Mouse (Mus musculus) liver, embryonic 11.5 days (tissue): ENCODE results near the gene Ogfrl1. TPM values are rescaled to one million over a fixed set of nuclear protein-coding genes. Genes with fewer than 3 reads are reported as not detected.
A peak's percentile ranks its signal among the peaks of the same experiment; 100 is the strongest.
"Not testable (repeated sequence)": the region's sequence is repeated elsewhere in the genome, so short reads cannot be mapped to it uniquely, and the experiment has no call there.

Experiments
- ATAC-seq: fragments of 200-750 bp; cut with Nextera tagmentation; replicated peaks from 2 replicates; pipeline ENCODE4 v1.8.0; 2017; ENCODE audit warnings: moderate number of reproducible peaks, mild to moderate bottlenecking, moderate TSS enrichment, moderate library complexity; ENCODE audit not compliant: low FRiP score
- DNase-seq: peaks from one replicate; pipeline ENCODE4 v3.0.0-alpha.2; 2017; ENCODE audit warnings: low spot score
- H3K27ac ChIP-seq: fragments of 300-500 bp; sonication (generic); 2 replicates; pipeline ENCODE4 v1.5.1; 2014; ENCODE audit warnings: mild to moderate bottlenecking, low read depth, low read length, control low read depth
- H3K27me3 ChIP-seq: fragments of 300-500 bp; sonication (generic); replicated peaks from 2 replicates; pipeline ENCODE4 v1.6.1; 2014; ENCODE audit warnings: low read length, mixed read lengths; ENCODE audit not compliant: control insufficient read depth, insufficient read depth
- H3K36me3 ChIP-seq: fragments of 300-500 bp; sonication (generic); 2 replicates; pipeline ENCODE4 v1.6.1; 2014; ENCODE audit warnings: mild to moderate bottlenecking, low read length, moderate library complexity, mixed read lengths; ENCODE audit not compliant: control insufficient read depth, insufficient read depth
- H3K4me1 ChIP-seq: fragments of 300-500 bp; sonication (generic); replicated peaks from 2 replicates; pipeline ENCODE4 v1.6.1; 2014; ENCODE audit warnings: low read length, mixed read lengths; ENCODE audit not compliant: control insufficient read depth, insufficient read depth
- H3K4me2 ChIP-seq: fragments of 300-500 bp; sonication (generic); 2 replicates; pipeline ENCODE4 v1.6.1; 2014; ENCODE audit warnings: mild to moderate bottlenecking, control low read depth, moderate library complexity
- H3K4me3 ChIP-seq: fragments of 300-500 bp; sonication (generic); 2 replicates; pipeline ENCODE4 v1.5.1; 2014; ENCODE audit warnings: low read depth, low read length, control low read depth
- H3K9ac ChIP-seq: fragments of 300-500 bp; sonication (generic); 2 replicates; pipeline ENCODE4 v1.6.1; 2014; ENCODE audit warnings: low read depth, low read length, control low read depth
- H3K9me3 ChIP-seq: fragments of 300-500 bp; sonication (generic); 2 replicates; pipeline ENCODE4 v1.6.1; 2016; ENCODE audit warnings: low read length, inconsistent platforms, mixed read lengths; ENCODE audit not compliant: control insufficient read depth
- WGBS: fragments of 180-500 bp; shearing (Covaris S2); extraction: QIAGEN DNeasy Blood & Tissue Kit; methylation state at CpG from one replicate; pipeline ENCODE4 v1.1.7; 2014; 5-methylcytosine and 5-hydroxymethylcytosine counted together
- polyA plus RNA-seq: library from polyadenylated mRNA; unstranded; fragments of >200 nt; fragmentation: Nextera tagmentation; extraction: Ambion mirVana; gene quantifications from 2 replicates; pipeline ENCODE4 v1.2.1, GENCODE M21; 2014

Gene Ogfrl1
- polyA plus RNA-seq, 1 experiment from 2014 or later = 24.2 TPM

DNA sequence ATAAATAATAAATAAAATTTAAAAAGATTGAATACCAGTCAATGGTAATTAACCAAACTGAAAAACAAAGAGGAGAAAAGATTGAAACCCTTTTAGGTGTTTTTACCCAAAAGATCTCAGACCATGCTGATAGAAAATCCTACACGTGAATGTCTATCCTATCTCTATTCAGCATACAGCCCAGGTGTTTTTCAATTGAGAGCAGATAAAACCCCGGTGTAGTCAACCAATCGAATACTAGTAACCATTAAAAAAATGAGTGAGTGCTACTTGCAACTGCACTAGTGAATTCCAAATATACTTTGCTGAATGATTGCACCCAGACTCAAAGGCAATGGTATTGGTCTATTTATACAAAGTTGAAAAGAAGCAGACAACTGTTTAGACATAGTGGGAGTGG lies 4.8 kb upstream of the Ogfrl1 start:
- no peak overlapping the region for H3K27ac ChIP-seq
- H3K4me2 ChIP-seq = no peak overlapping the region
- no peaks in the 10 kb centered on the region for H3K27me3 ChIP-seq
- H3K4me3 ChIP-seq = no peak overlapping the region
- H3K9me3 ChIP-seq = no peaks in the 10 kb centered on the region
- H3K9ac ChIP-seq = no peak overlapping the region
- WGBS = 65% methylated on average over 3 of the region's 3 CpGs
- DNase-seq (no peak), ATAC-seq (peak; percentile 75)
- H3K4me1 ChIP-seq = 0 out of 2 replicates have a peak, but pooled peaks cover 3% of the 10 kb centered on the region
- H3K36me3 ChIP-seq = no peaks in the 10 kb centered on the region

DNA sequence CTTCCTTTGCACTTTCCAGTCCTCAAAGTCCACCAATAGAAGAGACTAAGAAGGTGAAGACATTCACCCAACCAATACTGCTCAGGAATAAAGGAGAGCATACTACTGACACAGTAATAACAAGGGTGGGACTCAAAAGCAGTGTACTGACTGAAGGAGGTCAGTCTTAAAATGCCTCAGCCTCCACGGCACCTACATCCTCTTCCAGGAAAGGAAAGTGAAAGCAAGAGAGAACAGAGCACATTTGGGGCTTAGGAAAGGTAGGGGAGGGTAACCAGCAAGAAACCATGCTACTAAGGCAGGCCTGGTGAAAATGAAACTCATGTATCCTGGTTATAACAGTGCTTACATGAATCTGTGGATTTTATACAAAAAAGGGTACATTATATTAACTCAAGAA lies 2.0 kb upstream of the Ogfrl1 start:
- Histone ChIP-seq H3K36me3 (no peaks in the 10 kb centered on the region), H3K9ac (no peak overlapping the region), H3K9me3 (no peaks in the 10 kb centered on the region), H3K4me3 (no peak overlapping the region), H3K27ac (no peak overlapping the region), H3K4me1 (0 out of 2 replicates have a peak, but pooled peaks cover 3% of the 10 kb centered on the region), H3K27me3 (no peaks in the 10 kb centered on the region), H3K4me2 (no peak overlapping the region)
- WGBS = 36% methylated on average over 1 of the region's 1 CpGs
- no peak for DNase-seq
- no peak; the same call in 1 of the 2 replicates for ATAC-seq

DNA sequence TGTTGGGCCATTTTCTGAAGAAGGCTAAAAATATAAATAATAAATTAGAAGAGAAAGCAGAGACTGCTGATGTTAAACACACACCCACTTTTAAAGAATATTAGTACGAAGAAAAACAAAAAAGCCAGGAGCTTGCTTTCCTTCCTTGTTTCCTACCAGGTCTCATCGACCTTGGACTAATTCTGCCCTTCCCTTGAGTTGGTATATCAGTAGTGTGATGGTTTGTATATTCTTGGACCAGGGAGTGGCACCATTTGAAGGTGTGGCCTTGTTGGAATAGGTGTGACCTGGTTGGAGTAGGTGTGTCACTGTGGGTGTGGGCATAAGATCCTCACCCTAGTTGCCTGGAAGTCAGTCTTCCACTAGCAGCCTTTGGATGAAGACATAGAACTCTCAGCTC lies 3.2 kb downstream of the Ogfrl1 start:
- not testable (repeated sequence) for H3K27me3 ChIP-seq, H3K36me3 ChIP-seq, ATAC-seq, DNase-seq, H3K4me1 ChIP-seq, H3K9ac ChIP-seq, H3K9me3 ChIP-seq, H3K4me2 ChIP-seq, H3K4me3 ChIP-seq, H3K27ac ChIP-seq
- WGBS = 73% methylated on average over 2 of the region's 2 CpGs

DNA sequence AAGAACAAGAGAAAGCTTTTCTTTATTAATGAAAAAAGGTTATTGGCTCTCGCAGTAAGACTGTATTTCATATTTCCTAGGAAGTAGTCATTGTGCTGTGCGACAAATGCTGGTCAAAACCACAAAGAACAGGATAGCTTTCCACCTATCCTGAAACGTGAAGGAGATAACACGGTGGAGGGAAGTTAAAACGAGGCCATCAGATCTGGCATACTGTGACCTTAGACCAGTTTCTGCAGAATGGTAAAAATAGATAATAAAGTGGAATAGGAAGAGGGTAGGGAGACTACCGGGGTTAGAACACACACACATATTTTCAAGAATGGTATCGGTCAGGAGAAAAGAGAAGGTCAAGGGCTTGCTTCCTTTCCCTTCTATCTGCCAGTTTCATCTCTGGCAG lies 5.8 kb downstream of the Ogfrl1 start:
- H3K36me3 ChIP-seq = no peaks in the 10 kb centered on the region
- H3K27ac ChIP-seq = no peak overlapping the region
- H3K9ac ChIP-seq = no peak overlapping the region
- ATAC-seq (no peak), DNase-seq (no peak)
- no peaks in the 10 kb centered on the region for H3K9me3 ChIP-seq
- 0 out of 2 replicates have a peak, but pooled peaks cover 3% of the 10 kb centered on the region for H3K4me1 ChIP-seq
- no peaks in the 10 kb centered on the region for H3K27me3 ChIP-seq
- WGBS = 49% methylated on average over 7 of the region's 7 CpGs
- H3K4me3 ChIP-seq = no peak overlapping the region
- no peak overlapping the region for H3K4me2 ChIP-seq

GRCm38 (mm10) chr1:23384326-23384725 lies 13.2 kb downstream of the Ogfrl1 start:
- H3K27me3 ChIP-seq = no peaks in the 10 kb centered on the region
- no peak overlapping the region for H3K4me2 ChIP-seq
- H3K27ac ChIP-seq = no peak overlapping the region
- DNase-seq (no peak), ATAC-seq (no peak)
- WGBS = 68% methylated on average over 6 of the region's 6 CpGs
- H3K4me1 ChIP-seq = peaks cover 26% of the 10 kb centered on the region
- H3K9ac ChIP-seq = no peak overlapping the region
- no peaks in the 10 kb centered on the region for H3K9me3 ChIP-seq
- H3K36me3 ChIP-seq = no peaks in the 10 kb centered on the region; the same call in 1 of the 2 replicates
- H3K4me3 ChIP-seq = no peak overlapping the region

GRCm38 (mm10) chr1:23382806-23383653 lies 14.5 kb downstream of the Ogfrl1 start:
- H3K9ac ChIP-seq = peak overlapping the region; percentile 92
- H3K36me3 ChIP-seq = no peaks in the 10 kb centered on the region; the same call in 1 of the 2 replicates
- H3K27me3 ChIP-seq = no peaks in the 10 kb centered on the region
- H3K4me1 ChIP-seq = peaks cover 30% of the 10 kb centered on the region
- peak overlapping the region; percentile 95 for H3K4me2 ChIP-seq
- ATAC-seq = peak; percentile 96
- WGBS = under 1% methylated on average over 66 of the region's 93 CpGs
- H3K9me3 ChIP-seq = no peaks in the 10 kb centered on the region
- H3K4me3 ChIP-seq = peak overlapping the region; percentile 72
- peak overlapping the region; percentile 82 for H3K27ac ChIP-seq
- peak; percentile 99 for DNase-seq

- H3K27me3 ChIP-seq = no peaks in the 10 kb centered on the region
- H3K9me3 ChIP-seq = no peaks in the 10 kb centered on the region
- peaks cover 34% of the 10 kb centered on the region for H3K4me1 ChIP-seq
- peak overlapping the region; percentile 95 for H3K4me2 ChIP-seq
- no peak for ATAC-seq
- peak overlapping the region; percentile 72 for H3K4me3 ChIP-seq
- peak overlapping the region; percentile 92 for H3K9ac ChIP-seq
- DNase-seq = no peak
- H3K36me3 ChIP-seq = no peaks in the 10 kb centered on the region; the same call in 1 of the 2 replicates
- peak overlapping the region; percentile 82 for H3K27ac ChIP-seq
- WGBS = 0% methylated on average over 21 of the region's 21 CpGs
Measured at GRCm38 (mm10) chr1:23382461-23382805, 15.1 kb downstream of the Ogfrl1 start.

DNA sequence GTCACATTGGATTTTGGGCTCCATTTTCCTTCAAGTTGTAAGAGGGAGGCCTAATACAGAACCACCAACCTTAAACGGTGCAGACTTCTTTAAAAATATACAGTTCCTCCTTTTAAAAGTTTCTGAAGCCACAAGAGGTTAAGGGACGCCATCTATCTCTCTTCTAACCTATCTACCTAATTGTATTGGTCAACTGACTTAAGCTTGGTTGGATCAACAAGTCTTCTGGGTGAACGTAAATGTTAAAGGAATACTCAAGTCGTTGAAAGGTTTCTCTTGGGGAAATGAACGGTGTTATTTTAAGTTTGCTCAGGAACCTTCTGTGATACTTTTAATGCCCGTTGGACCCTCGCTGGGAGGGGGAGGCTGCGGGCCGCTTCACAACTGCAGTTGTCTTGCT lies 15.5 kb downstream of the Ogfrl1 start:
- peak overlapping the region; percentile 95 for H3K4me2 ChIP-seq
- DNase-seq = no peak
- no peak for ATAC-seq
- H3K27ac ChIP-seq = no peak overlapping the region
- H3K4me1 ChIP-seq = peaks cover 34% of the 10 kb centered on the region
- H3K36me3 ChIP-seq = no peaks in the 10 kb centered on the region; the same call in 1 of the 2 replicates
- H3K9me3 ChIP-seq = no peaks in the 10 kb centered on the region
- peak overlapping the region; percentile 92 for H3K9ac ChIP-seq
- 13% methylated on average over 9 of the region's 9 CpGs for WGBS
- peak overlapping the region; percentile 72 for H3K4me3 ChIP-seq
- H3K27me3 ChIP-seq = no peaks in the 10 kb centered on the region
